Mouse (Mus musculus): ENCODE measurements around the gene Ccsap. TPM values are rescaled to one million over a fixed set of nuclear protein-coding genes. Genes with fewer than 3 reads are reported as not detected.
A peak's percentile ranks its signal among the peaks of the same experiment; 100 is the strongest.

Gene Ccsap
- polyA plus RNA-seq, 1 experiment, result 0.30 TPM

GRCm38 (mm10) chr8:123865786-123866185, 5.8 kb upstream of the Ccsap start:
- DNase-seq, result no peak
- 77% methylated on average over 7 of the region's 7 CpGs for WGBS
- no peaks in the 10 kb centered on the region for H3K4me1 ChIP-seq (ENCODE audit: control insufficient read depth, insufficient read depth, low read length)
- H3K27ac ChIP-seq (ENCODE audit: insufficient read depth, low read depth, low read length), result no peak overlapping the region
- H3K4me3 ChIP-seq (ENCODE audit: insufficient read depth, low read depth, low read length), result no peak overlapping the region
- no peaks in the 10 kb centered on the region for H3K27me3 ChIP-seq (replicated peaks; ENCODE audit: control insufficient read depth, insufficient read depth, low read length)
- no peaks in the 10 kb centered on the region for H3K36me3 ChIP-seq (ENCODE audit: control insufficient read depth, insufficient read depth, low read length)
- TF ChIP-seq POLR2A (IDR thresholded peaks at IDR 0.05; ENCODE audit: low read depth, low read length) (no peak), CTCF (conservative IDR thresholded peaks at IDR 0.05; ENCODE audit: insufficient read depth, insufficient read length, low read depth, low read length) (no peak)

- Histone ChIP-seq H3K36me3 (ENCODE audit: control insufficient read depth, insufficient read depth, low read length) (no peaks in the 10 kb centered on the region), H3K4me3 (ENCODE audit: insufficient read depth, low read depth, low read length) (no peak overlapping the region), H3K4me1 (ENCODE audit: control insufficient read depth, insufficient read depth, low read length) (no peaks in the 10 kb centered on the region), H3K27me3 (replicated peaks; ENCODE audit: control insufficient read depth, insufficient read depth, low read length) (no peaks in the 10 kb centered on the region), H3K27ac (ENCODE audit: insufficient read depth, low read depth, low read length) (no peak overlapping the region)
- WGBS, result 68% methylated on average over 4 of the region's 4 CpGs
- no peak for TF ChIP-seq CTCF (conservative IDR thresholded peaks at IDR 0.05; ENCODE audit: insufficient read depth, insufficient read length, low read depth, low read length)
- no peak for TF ChIP-seq POLR2A (IDR thresholded peaks at IDR 0.05; ENCODE audit: low read depth, low read length)
- no peak for DNase-seq
Measured at GRCm38 (mm10) chr8:123860386-123860785, 377 bp upstream of the Ccsap start.

GRCm38 (mm10) chr8:123858941-123859647, 915 bp downstream of the Ccsap start:
- Histone ChIP-seq H3K27ac (ENCODE audit: insufficient read depth, low read depth, low read length) (no peak overlapping the region), H3K4me3 (ENCODE audit: insufficient read depth, low read depth, low read length) (peak overlapping the region; percentile 65), H3K36me3 (ENCODE audit: control insufficient read depth, insufficient read depth, low read length) (no peaks in the 10 kb centered on the region), H3K27me3 (replicated peaks; ENCODE audit: control insufficient read depth, insufficient read depth, low read length) (no peaks in the 10 kb centered on the region), H3K4me1 (ENCODE audit: control insufficient read depth, insufficient read depth, low read length) (no peaks in the 10 kb centered on the region)
- no peak for TF ChIP-seq POLR2A (IDR thresholded peaks at IDR 0.05; ENCODE audit: low read depth, low read length)
- no peak for TF ChIP-seq CTCF (conservative IDR thresholded peaks at IDR 0.05; ENCODE audit: insufficient read depth, insufficient read length, low read depth, low read length)
- WGBS, result under 1% methylated on average over 79 of the region's 79 CpGs
- DNase-seq, result peak; percentile 94

GRCm38 (mm10) chr8:123858574-123858940, 1.5 kb downstream of the Ccsap start:
- TF ChIP-seq POLR2A (IDR thresholded peaks at IDR 0.05; ENCODE audit: low read depth, low read length), result no peak
- no peak for TF ChIP-seq CTCF (conservative IDR thresholded peaks at IDR 0.05; ENCODE audit: insufficient read depth, insufficient read length, low read depth, low read length)
- WGBS, result 5% methylated on average over 17 of the region's 17 CpGs
- peak overlapping the region; percentile 65 for H3K4me3 ChIP-seq (ENCODE audit: insufficient read depth, low read depth, low read length)
- DNase-seq, result no peak
- no peaks in the 10 kb centered on the region for H3K36me3 ChIP-seq (ENCODE audit: control insufficient read depth, insufficient read depth, low read length)
- no peaks in the 10 kb centered on the region for H3K4me1 ChIP-seq (ENCODE audit: control insufficient read depth, insufficient read depth, low read length)
- no peak overlapping the region for H3K27ac ChIP-seq (ENCODE audit: insufficient read depth, low read depth, low read length)
- no peaks in the 10 kb centered on the region for H3K27me3 ChIP-seq (replicated peaks; ENCODE audit: control insufficient read depth, insufficient read depth, low read length)

- Histone ChIP-seq H3K27ac (ENCODE audit: insufficient read depth, low read depth, low read length) (no peak overlapping the region), H3K36me3 (ENCODE audit: control insufficient read depth, insufficient read depth, low read length) (no peaks in the 10 kb centered on the region), H3K4me3 (ENCODE audit: insufficient read depth, low read depth, low read length) (no peak overlapping the region), H3K27me3 (replicated peaks; ENCODE audit: control insufficient read depth, insufficient read depth, low read length) (no peaks in the 10 kb centered on the region), H3K4me1 (ENCODE audit: control insufficient read depth, insufficient read depth, low read length) (no peaks in the 10 kb centered on the region)
- WGBS, result 85% methylated on average over 3 of the region's 3 CpGs
- no peak for DNase-seq
- TF ChIP-seq POLR2A (IDR thresholded peaks at IDR 0.05; ENCODE audit: low read depth, low read length) (no peak), CTCF (conservative IDR thresholded peaks at IDR 0.05; ENCODE audit: insufficient read depth, insufficient read length, low read depth, low read length) (no peak)
Measured at GRCm38 (mm10) chr8:123857361-123857760, 2.6 kb downstream of the Ccsap start.

- WGBS, result 90% methylated on average over 9 of the region's 9 CpGs
Measured at GRCm38 (mm10) chr8:123854733-123855475, 5.1 kb downstream of the Ccsap start.

GRCm38 (mm10) chr8:123854252-123854651, 5.8 kb downstream of the Ccsap start:
- WGBS, result 93% methylated on average over 1 of the region's 1 CpGs
- no peaks in the 10 kb centered on the region for H3K4me1 ChIP-seq (ENCODE audit: control insufficient read depth, insufficient read depth, low read length)
- no peak for TF ChIP-seq CTCF (conservative IDR thresholded peaks at IDR 0.05; ENCODE audit: insufficient read depth, insufficient read length, low read depth, low read length)
- no peak for TF ChIP-seq POLR2A (IDR thresholded peaks at IDR 0.05; ENCODE audit: low read depth, low read length)
- no peaks in the 10 kb centered on the region for H3K36me3 ChIP-seq (ENCODE audit: control insufficient read depth, insufficient read depth, low read length)
- no peaks in the 10 kb centered on the region for H3K27me3 ChIP-seq (replicated peaks; ENCODE audit: control insufficient read depth, insufficient read depth, low read length)
- H3K27ac ChIP-seq (ENCODE audit: insufficient read depth, low read depth, low read length), result no peak overlapping the region
- no peak overlapping the region for H3K4me3 ChIP-seq (ENCODE audit: insufficient read depth, low read depth, low read length)
- DNase-seq, result no peak

More at GRCm38 (mm10) chr8:123854733-123855475, 5.1 kb downstream of the Ccsap start:
- no peaks in the 10 kb centered on the region for H3K27me3 ChIP-seq (replicated peaks; ENCODE audit: control insufficient read depth, insufficient read depth, low read length)
- H3K4me3 ChIP-seq (ENCODE audit: insufficient read depth, low read depth, low read length), result no peak overlapping the region
- DNase-seq, result no peak
- no peak overlapping the region for H3K27ac ChIP-seq (ENCODE audit: insufficient read depth, low read depth, low read length)
- no peaks in the 10 kb centered on the region for H3K4me1 ChIP-seq (ENCODE audit: control insufficient read depth, insufficient read depth, low read length)
- no peak for TF ChIP-seq POLR2A (IDR thresholded peaks at IDR 0.05; ENCODE audit: low read depth, low read length)
- no peak for TF ChIP-seq CTCF (conservative IDR thresholded peaks at IDR 0.05; ENCODE audit: insufficient read depth, insufficient read length, low read depth, low read length)
- no peaks in the 10 kb centered on the region for H3K36me3 ChIP-seq (ENCODE audit: control insufficient read depth, insufficient read depth, low read length)
